Mouse (Mus musculus) bone marrow, adult 2 months (tissue): ENCODE measurements around the gene Slamf6.

Source experiments
- CTCF ChIP-seq: fragments of 200-500 bp; IDR thresholded peaks from 2 replicates; pipeline ENCODE4 v1.5.1; 2011; ENCODE audit warnings: low read length, control low read depth; ENCODE audit not compliant: control insufficient read depth, insufficient read depth
- POLR2A ChIP-seq: fragments of 200-500 bp; IDR thresholded peaks from 2 replicates; pipeline ENCODE4 v1.6.1; 2011; ENCODE audit warnings: low read depth, mild to moderate bottlenecking, control low read depth, low read length, borderline replicate concordance; ENCODE audit not compliant: control insufficient read depth

DNA sequence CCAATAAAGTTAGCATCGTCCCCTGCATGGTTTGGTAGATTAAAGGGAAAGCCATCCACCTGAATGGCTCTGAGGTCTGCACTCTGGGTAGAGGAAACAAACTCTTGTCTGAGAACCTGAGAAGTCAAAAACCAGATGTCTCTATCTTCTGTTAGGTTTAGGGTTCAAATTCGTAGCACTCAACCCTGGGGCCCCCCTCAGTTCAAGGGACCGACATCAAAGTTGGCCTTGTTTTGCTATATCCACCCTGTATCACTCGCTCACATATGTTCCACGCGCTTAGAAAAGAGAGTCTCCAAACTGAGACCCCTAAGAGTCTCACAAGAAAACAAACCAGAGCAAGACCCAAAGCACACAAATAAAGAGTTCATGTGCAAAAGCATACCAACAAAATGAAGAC, 44.4 kb downstream of the Slamf6 start:
- TF ChIP-seq POLR2A (no peak), CTCF (no peak)
